Mouse (Mus musculus) ovary, postnatal 14 days (tissue): Measurements from ENCODE around the gene Usb1.
"Not testable (repeated sequence)": the region's sequence is repeated elsewhere in the genome, so short reads cannot be mapped to it uniquely, and the experiment has no call there.

Experiments used
- DNase-seq: peaks from one replicate; pipeline ENCODE4 v3.0.0; 2022; ENCODE audit warnings: low spot score

The Usb1 gene

DNA sequence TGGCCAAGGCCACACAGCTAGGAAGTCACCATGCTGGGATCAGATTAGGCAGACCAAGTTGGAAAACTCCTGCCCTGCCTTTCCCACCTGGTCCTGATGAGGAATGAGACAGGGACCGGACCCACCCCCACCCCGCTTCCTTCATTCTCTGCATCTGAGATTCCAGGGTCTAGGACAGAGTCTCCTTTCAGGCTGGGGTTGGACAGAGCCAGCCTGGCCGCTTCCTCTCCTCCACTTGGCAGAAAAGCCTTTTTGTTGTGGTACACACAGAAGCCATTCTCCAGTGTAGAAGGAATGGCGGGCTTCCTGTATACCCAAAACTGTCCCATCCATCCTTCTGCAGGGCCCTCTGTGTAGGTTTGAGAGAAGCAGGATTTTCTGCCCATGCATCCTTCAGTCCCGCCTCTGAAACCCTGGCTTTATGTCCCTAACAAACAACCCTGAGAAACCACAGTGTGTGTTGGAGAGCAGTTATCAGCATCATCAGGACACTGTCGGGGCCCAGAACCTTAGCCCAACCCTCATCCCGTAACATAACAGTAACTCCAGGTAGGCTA lies 43.4 kb downstream of the Usb1 start:
- no peak for DNase-seq

DNA sequence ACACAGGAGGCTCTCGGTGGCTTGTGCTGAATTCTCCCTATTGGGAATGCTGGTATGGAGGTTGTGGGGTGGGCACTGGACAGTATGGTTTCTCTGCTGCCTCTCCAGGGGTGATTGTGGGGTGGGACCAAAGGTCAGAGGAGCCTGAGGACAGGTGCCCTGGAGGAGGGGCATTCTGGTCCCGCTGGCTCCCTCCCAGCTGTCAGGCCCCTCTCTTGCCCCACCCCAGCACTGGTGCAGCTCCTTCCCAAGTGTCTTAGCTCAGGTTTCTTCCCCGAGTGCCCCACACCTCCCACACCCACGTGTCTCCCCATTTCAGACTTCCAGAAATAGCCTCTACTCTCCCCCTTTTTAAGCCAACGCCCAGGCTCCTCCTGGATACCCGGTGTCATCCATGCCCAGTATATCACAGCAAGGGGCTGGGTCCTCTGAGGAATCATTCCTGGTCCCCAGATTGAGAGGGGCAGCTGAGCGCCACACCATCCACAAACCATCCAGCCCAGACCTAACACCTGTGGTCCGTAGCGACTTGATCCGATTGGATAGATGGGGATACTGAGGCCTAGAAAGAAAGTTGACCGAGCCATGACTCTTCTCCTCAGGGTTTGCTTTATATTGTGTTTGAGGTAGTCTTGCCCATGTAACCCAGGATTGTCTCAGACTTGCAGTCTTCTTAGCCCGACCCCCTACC lies 44.4 kb downstream of the Usb1 start:
- DNase-seq = no peak

DNA sequence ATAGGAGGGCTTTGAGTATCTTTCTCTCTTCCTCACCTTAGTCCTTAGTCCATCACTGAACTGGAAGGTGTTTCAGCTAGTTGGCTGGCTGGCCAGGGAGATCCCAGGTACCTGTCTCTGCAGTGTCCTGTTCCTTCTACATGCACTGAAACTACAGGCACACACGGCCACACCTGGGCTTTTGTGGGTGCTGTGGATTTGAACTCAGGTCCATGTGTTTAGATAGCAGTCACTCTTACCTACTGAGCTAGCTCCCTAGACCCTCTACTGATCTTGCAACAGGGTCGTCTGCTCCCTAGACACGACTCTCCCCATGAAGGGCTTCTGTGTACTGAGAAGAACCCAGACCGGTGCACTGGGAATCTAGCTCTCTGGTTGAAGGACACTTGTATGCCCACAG lies 45.0 kb downstream of the Usb1 start:
- DNase-seq = no peak

DNA sequence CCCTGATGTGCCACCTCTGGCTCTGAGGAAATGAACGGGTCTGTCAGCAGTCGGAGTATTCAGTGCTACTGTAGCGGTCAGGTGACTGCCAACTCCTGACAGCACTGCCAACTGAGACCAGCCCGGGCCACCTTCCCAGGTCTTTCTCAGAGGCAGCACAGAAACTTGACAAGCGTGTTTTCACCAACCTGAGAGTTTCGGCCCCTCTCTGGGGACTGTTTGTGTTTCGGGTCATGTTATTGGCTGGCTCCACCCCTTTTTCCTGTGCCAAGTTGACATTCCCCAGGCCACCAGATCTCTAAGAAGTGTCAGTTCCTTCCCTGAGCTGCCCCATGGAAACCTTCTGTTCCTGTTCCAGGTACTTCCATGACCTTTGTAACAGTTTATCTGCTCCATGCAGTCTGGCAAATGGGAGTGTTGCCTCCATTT lies 45.8 kb downstream of the Usb1 start:
- no peak for DNase-seq

DNA sequence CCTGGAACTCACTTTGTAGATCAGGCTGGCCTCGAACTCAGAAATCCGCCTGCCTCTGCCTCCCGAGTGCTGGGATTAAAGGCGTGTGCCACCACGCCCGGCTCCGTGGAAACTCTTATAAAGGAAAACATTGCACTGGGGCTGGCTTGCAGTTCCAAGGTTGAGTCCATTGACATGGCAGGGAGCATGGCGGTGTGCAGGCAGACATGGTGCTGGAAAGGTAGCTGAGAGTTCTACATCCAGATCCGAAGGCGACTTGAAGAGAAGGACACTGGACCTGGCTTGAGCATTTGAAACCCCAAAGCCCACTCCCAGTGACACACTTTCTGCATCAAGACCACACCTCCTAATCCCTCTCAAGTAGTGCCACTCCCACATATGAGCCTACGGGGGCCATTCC lies 46.8 kb downstream of the Usb1 start:
- not testable (repeated sequence) for DNase-seq

DNA sequence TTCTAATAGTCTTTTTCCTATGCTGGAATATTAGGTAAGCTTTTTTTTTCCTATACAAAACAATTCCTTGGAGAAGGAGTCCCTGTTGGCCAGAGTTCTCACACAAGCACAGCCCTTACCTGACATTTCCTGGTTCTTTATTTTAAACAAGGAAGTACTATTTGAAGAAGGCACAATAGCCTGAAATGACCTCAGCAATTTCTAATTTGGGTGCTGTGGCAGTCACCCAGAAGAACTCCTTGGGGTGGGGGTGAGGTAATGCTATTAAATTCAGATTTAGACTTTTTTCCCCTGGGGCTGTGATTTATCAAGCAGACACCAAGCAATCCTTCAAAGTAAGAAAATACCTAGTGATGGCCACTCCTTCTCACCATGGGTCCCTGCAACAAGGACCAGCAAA lies 48.9 kb downstream of the Usb1 start:
- no peak for DNase-seq

DNA sequence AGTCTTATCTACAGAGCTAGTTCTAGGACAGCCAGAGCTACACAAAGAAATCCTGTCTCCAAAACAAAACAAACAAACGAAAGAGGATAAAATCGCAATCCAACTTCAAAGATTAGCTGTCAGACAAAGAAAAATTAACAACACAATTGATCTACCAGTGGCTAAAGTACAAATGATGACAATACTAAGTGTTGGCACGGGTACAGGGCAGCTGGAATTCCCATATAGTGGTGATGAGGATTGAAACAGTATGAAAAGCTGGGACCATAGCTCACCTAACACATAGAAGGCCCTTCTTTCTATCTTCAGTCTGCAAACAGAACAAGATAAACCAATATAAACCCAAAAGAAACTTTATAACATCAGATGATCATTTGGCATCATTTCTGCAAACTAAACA lies 49.5 kb downstream of the Usb1 start:
- DNase-seq = no peak

DNA sequence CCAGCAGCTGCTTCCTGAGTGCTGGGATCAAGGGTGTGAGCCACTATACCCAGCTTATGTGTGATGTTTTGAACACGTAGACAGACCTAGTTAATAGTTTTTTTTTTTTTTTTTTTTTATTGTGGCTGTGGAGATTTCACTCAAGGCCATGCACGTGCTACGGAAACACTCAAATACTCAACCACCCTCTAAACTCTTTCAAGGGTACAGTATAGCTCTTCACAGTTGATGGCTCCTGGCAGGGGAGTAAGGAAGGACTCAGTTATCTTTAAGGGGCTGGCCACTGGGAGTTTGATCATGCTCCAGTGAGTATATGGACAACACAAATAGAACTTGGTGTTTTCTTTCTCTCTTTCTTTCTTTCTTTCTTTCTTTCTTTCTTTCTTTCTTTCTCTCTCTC lies 52.4 kb downstream of the Usb1 start:
- DNase-seq = no peak

DNA sequence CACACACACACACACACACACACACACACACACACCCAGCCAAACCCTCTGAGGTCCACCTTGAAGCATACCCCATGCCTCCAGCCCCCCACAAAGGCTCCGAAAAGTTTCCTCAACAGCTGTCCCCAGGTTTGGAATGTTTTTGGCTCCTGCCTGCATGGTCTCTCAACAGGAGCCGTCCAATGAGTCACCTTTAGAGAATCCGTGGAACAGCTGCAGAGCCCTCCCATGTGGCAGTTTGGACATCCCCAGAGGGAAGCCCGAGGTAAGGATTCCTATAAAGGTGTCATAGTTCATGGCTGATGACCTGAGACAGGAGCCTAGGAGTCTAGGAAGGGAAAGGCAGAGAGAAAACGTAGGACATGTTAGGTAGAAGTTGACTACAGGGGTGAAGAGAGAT lies 54.0 kb downstream of the Usb1 start:
- no peak for DNase-seq

DNA sequence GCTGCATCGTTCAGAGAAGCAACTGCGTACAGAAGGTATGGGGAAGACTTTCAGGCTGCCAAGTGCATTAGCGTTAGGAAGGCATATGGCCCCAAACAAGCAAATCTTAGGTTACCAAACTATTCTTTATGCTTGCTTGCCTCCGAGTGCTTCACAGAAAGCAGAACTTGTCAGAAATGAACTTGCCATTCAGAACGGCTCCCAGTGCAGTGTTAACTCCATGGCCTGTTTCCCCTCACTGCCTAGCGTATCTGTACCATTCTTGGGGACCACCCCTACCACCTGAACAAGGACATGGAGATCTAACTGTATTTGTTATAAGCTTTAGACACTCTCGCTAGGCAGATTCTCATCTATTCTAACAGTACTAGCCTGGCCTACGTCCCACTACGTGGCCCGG lies 55.1 kb downstream of the Usb1 start:
- DNase-seq = no peak

DNA sequence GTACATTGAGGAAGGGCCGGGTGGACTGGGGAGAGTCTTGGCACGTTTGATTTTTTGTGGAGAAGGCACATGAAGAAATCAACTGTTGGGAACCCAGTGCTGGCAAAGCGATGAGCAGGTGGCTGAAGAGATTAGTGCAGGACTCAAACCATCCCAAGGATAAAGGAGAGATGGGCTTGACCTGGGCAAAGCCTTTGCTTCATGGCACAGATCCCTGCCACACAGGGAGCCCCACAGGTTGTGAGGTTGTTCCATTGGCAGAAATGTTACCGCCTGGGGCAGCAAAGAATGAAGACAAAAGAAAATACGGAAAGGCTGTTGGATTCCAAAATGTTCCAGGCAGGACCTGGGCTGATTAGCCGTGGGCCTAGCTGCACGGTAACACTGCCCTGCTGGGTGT lies 55.9 kb downstream of the Usb1 start:
- DNase-seq = no peak

DNA sequence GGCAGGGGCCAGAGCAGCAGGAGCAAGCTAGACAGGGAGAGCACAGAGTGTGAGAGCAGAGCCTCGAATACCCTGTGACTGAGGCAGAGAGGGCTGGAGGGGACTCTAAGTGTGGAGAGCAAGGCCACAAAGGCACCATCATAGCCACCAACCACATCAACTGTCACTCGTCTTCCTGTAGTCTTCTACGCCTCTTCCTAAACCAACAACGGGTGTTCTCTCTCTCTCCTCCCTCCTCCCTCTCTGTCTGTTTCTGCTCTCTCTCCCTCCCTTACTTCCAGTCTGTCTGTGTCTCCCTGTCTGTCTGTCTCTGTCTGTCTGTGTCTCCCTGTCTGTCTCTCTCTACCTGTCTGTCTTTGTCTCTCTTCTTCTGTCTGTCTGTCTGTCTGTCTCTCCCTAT lies 58.2 kb downstream of the Usb1 start:
- no peak for DNase-seq

DNA sequence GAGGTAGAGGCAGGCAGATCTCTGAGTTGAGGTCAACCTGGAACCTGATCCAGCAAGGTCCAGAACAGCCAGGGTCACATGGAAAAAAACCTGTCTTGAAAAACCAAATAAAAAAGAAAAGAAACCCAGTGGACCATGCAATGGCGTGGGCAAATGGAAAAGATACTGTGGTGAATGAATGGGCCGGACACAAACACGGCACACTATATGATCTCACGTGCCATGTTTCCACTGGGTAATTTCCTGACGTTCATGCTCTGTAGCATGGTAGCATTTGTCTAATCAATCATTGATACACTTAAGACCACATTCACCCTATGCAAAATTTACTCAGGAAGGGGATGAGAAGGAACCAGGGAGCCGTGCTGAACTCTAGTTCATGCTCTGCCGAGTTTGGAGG lies 59.0 kb downstream of the Usb1 start:
- DNase-seq = no peak

DNA sequence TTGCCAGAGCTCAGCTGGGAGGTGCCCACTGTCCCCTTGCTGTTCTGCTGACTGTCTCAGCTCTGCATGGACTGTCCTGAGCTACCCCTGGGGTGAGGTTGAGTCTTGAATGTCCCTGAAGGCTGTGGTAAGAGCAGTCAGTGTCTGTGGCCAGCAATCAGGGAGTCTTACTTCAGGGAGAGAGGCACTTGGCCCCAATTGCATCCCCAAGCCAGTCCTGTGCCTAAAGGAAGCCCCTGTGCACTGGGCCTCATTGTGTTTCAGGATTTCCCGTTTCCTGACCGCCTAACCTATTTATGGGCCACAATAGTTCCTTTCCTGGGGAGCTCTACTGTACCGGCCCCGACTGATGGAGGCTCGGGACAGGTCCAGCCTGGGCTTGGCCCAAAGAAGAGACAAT lies 60.5 kb downstream of the Usb1 start:
- DNase-seq = no peak

DNA sequence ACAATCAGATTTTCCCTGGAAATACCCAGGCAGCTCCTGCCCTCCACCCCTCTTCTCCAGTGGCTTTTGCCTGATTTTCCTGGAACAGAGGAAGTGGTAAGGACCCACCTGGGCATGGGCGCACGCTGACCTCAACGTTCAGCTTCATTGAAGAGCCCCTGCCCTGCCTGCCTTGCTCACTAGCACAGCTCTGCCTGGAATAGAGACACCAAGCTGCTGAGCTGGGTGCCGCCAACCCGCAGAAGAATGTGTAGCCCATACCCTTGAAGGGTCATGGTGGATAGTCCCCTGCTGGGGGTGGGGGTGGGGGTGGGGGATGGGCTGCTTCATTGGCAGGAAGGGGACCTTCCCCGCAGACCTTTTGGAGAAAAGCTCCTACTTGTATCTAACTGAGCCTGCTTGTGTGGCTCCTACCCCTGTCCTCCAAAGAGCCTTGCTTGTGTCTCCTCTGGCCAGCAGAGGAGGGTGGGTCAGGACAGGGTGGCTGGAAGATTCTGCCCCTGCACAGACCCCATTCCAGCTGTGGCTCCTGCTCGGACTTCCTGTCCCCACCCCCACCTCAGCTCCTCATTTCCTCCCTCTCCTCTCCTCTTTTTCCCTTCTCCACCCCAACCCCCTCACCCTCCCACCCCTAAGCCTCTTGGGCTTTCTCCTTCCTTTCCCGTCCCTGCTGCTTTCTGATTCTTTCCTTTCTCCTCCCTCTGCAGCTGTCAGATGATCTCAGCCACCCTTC lies 63.3 kb downstream of the Usb1 start:
- DNase-seq = no peak

DNA sequence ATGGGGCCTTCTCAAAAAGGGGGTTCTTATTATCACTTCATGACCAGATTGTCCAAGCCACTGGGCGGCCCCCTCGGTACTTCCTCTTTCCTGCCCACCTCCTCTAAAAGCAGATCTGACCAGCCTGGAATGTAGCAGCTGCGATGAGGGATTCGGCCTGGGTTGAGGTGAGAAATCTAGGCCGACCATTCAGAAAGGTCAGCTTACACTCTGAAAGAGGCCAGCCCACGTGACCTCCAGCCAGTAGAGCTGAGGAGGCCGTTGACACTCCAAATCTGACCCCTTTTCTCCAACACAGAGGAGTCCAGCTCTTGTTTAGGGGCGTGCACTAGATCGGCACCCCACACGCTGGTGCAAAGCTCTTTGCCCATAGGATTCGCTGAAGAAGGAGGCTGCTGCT lies 64.7 kb downstream of the Usb1 start:
- no peak for DNase-seq
